Mouse (Mus musculus): ENCODE measurements at regions not wholly inside any gene's neighbourhood (a gene's known extent, or its start where the extent isn't known, plus 50 kb on each side); places are given as distances from the start of the nearest gene placed in this dataset.
A peak's percentile ranks its signal among the peaks of the same experiment; 100 is the strongest.

DNA sequence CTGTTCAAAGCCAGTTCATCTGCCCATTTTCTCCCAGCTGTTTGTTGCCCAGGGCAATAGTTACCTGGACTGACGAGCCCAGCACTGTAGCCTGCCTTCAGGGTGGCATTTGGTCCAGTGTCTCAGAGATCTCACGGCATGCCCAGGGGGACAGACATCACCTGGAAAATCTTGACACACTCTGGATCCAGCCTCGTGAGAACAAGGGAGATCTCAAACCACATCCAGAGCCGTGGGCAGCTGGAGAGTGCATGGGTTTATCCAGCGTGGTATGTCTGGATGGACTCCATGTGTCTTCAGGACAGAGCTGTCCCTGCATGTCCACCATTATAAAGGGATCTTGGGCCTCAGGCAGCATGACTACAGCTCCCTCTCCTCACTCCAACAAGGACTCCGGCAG, 116.6 kb upstream of the Zdhhc25 start:
- no peak for DNase-seq

DNA sequence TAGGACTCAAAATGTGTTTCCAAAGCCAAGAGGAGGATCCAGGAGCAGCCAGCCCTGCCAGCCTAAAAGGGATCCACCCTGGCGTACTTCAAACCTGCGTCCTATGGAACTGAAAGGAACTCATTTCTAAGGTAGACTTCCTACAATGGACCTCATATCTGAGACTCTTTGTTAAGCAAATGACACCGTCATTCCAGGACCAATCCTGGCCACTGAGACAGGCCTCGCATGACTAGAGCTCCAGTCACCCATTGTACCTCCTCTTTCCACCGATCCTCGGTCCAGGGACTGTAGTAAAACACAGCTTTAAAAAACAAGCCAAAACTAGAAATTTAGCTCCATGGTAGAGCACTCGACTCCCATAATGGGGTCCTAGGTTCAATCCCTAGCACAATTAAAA, 110.4 kb upstream of the Zdhhc25 start:
- no peak for DNase-seq

DNA sequence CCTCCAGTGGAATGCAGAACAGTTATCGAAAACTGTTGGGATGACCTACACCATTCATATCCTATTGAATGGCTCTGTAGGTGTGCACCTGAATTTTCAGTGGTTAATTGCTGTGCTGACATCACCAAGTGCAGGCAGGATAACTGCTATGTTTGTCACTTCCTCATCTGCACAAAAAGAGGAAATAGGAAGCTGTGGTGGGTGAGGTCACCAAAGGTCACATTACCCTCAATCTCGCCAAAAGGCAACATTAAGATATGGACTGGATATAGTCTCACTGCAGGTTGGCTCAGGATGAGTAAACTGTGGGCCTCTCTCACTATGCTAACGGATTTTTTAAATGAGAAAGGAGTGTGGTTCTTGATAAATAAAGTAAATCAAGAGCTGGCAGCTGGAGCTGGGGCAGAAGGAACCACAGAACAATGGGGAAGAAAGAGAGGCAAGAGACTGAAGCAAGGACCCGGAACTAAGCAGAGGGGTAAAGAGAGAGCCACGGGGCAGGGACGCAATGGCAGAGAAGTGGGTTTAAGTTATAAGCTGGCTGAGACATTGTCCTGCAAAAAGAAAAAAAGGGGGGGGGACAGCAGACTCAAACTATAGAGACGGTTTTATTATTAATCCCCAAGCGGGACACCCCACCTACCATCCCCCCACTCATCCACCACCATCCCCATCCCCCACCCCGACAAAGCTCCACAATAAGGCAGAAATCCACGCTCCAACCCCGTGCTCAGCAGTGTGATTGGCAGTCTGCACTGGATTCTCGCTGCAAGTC, 109.6 kb upstream of the Zdhhc25 start:
- DNase-seq, result no peak

DNA sequence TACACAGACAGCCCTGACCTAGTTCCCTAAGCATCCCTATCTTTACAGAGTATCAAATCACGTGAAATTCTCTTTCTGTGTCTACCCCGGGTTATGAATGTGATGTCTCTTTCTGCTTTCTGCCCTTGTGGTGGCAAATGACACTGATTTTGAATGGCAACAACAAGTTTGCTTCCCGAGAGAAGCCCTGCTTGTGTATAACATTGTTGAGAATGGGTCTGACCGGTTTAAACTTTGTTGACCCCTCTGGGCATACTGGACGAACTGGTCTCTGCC, 109.1 kb upstream of the Zdhhc25 start:
- no peak for DNase-seq

DNA sequence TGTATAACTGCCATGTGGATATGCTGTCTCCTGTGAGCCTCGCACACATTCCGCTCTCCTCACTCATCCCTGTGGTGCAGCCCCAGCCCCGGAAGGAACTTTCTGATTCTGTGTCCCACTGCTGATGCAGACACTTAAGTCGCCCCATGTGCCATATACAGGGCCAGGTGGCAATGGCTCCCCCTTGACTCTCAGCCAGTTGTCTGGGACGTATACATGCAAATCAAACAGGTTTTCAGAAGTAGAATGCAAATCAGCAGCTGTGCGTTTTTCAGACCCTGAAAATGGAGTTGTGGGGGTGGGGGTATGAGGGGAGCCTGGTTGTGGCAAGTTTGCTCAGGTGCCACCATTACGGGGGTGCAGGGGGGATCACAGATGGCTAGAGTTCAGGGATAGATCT, 102.1 kb upstream of the Zdhhc25 start:
- no peak for DNase-seq

DNA sequence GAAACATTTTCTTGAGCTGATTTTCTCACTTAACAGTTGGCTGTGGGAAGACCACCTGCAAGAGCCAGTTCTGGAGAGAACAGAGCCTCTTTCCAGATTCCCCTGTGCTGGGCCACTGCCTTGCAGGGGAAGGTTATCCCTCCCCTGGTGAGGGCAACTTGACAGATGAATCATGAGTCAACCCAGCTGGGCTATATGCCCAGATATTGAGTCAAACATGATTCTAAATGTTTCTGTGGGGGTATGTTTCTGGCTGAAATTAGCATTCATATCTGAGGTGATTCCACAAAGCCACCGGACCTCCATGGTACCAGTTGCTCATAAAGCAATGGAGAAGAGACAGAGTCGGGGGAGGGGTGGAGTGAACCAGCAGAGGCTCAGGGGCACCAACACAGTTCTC, 97.8 kb upstream of the Zdhhc25 start:
- DNase-seq, result peak in 1 of 2 experiments; percentile 42

DNA sequence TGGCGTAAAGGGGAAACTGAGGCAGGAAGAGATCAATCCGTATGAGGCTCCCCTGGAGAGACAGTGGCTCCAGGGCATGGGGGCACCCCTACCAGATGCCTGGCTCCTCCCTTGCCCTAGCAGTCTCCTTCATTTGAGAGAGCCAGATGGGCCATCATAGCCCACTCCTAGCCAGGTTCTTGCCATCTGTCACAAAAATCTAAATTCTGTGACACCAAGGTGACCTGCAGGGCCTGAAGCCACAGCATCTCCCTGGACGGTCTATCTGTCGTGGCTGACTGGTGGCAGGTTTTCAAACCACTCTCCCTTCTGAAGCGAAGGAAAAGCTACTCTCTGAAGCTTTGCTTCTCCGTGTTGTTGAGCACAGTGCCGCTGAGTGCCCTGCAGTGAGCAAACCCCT, 96.2 kb upstream of the Zdhhc25 start:
- DNase-seq, result peak; percentile 60 to 64

DNA sequence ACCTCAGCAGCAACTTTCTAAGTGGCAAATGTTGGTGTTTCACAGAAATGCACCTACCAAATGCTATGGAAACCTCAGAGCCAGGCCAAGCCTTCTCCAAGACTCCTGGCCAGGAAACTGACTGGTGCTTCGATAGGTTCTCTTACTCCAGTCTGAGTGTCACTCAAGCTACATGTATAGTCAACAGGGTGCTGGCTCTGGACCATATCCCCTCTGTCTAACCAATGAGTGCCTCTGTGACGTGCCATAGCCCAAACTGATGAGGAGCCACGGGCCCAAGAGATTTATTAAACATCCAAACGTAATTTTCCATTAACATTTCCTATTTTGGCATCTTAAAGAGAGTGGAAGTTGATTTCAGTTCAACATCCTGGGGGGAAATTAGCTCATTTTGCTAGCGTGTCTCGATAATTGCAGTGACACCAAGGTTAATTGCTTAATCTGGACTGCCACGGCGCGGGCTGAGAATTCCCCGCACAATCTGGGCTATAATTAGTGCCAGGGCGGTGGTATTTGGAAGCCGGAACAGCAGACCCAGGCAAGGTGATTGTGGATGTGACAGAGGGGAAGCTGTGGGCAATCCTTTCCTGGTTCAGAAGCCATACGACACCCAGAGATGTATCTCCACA, 94.5 kb upstream of the Zdhhc25 start:
- peak; percentile 79 to 83 for DNase-seq

DNA sequence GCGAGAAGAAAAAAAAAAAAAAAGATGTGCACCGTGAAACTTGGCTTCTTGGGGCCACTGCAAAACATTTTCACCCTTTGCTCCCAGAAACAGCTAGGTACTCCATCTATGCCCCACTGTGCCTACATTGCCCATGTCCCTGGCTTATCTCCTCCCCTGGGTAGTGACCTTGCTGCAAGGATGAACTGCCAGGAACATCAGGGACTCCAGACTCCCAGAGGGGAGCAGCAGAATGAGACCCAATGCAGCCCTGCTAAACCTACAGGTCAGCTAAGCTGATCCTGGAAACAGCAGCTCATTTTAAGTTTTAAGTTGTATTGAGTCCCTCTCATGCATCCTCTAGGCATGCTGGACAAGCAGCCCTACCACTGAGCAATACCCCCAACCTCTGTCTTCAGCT, 92.2 kb upstream of the Zdhhc25 start:
- no peak for DNase-seq

DNA sequence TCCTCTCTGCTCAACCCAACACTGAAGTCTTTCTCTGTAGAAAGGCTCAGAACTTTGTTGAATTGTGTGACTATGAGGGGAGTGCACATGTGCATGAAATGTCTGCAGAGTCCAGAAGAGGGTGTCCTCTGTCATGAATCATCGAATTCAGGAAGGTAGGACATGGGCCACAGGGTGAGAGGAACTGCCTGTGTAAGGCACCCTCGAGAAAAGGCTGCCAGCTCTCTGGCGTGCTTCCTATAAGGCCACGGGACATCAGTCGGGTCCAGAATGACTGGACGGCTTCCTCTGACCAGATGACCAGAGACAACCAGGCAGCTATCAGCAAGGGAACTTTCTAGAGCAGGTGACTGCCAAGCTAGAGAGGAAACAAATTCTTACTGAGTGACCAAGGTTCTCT, 91.1 kb upstream of the Zdhhc25 start:
- peak; percentile 41 to 45 for DNase-seq

DNA sequence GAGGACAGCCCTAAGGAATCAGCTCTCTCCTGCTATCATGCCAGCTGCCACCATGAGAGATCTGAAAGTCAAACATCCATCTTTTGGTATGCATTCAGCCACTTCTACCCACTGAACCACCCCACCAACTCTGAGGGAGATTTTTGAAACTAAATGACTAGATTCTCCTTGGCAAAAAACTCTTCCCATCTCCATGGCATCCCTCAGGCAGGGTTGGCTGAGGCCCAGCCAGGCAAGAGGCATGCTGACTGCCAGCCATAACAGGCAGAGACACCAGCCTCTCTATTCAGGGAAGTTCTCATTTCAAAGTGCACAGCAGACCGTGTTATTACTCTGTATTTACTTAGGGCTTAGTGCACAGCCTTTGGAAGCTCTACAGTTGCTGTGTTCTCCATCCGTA, 90.5 kb upstream of the Zdhhc25 start:
- DNase-seq, result peak; percentile 81 to 85

DNA sequence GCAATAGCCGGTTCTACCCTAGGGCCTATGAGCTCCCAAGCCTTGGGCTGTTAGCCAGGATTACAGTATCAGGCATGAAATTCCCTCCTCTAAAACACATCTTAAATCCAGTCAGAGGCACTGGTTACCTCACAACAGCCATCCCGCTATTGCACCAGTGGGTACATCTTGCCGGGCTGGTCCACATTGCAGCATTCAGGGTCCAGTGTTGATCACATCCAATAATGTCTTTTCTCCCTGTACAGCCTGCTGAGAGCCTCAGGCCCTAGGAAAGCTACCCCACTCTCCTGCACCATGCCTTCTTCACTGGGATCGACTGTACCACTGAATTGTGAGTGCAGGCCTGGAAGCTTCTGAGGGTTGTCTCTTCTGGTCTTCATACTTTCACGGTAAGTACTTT, 86.0 kb upstream of the Zdhhc25 start:
- DNase-seq, result no peak

DNA sequence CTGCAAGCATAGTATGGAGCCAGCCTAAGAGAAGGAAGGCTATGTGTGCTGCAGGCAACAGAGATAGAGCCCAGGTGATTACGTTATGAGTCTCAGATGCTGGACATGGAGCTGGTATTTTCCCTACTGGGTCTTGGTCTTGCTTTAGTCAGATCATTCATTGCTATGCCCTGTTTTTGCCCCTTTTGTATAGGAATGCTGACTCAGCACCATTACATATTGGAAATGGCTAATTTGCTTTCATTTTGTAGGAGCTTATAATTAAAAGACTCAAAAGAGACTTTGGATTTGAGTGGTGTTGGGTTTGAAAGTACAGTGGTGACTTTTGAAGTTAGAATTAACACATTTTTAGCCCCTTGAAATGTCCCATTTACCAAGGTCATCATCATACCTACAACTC, 68.9 kb upstream of the Zdhhc25 start:
- no peak for DNase-seq

DNA sequence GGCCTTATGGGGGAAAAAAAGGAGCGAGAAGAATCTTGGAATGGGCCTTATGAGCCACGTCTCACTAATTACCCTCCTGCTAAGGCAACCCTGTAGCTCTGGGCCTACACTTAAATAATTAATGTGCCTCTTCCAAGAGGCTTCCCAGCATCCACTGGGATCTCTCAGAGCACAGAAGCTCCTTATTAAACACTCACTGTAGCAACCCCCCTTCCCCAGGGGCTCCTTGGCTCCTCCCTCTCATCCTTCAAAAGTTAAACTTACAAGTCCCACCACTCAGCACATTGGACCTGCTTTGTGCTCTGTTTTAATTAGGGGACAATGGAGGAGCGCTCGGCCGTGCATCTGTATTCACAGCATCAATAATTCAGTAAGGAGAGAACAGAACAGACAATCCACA, 68.1 kb upstream of the Zdhhc25 start:
- DNase-seq, result no peak

DNA sequence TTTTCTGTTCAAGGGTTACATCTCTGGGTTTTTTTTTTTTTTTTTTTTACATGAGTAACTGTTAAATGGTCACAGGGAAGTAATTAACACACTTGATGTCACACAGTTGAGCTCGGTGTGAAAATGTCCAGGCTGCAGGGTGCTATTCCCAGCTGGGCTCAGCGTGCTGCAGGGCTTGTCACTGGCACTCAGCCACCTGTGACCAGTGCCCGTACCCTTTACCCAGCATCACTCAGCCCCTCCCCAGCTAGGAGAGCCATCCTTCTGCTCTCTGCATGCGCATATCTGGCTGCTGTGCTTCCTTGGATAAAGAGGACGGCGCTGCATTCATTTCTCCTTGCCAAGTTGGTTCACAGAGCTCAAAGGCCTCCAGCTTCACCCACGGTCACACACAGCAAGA, 66.7 kb upstream of the Zdhhc25 start:
- DNase-seq, result peak; percentile 42 to 66

DNA sequence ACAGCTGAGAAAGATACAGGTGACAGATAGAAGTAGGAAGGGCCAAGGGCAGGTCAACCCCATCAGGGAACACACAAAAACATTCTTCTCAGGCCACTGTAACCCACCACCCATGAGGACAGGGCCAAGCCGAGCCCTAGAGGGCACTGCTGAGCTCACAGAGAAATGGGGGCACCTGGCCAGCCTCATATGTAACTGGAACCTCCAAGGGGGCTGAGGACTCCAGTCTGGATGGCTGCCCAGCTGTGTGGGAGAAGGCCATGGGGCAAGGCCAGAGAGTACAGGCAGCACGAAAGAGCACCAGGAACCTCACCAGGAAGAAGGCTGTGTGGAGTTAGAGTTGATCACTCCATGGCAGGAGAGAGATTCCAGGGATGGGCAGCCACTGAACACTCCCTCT, 64.6 kb upstream of the Zdhhc25 start:
- DNase-seq, result peak; percentile 51 to 57

DNA sequence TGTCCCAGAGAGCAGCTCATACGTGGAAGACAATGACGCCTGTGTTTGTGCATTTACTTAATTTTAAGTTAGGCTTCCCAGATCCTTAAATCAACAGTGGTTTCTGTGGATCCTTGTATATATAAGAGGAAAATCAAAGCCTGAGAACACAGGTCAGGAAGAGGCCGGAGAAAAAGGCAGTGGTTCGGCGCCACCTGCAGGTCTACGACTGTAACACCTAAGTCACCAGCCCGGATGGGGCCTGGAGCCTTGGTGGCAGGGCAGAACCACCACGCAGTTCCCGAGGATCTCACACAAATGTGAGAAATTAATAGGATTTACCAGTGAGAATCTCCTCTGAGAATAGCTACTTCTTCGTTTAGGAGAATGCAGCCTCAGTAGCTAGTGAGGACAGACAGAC, 62.9 kb upstream of the Zdhhc25 start:
- DNase-seq, result peak; percentile 88 to 90

DNA sequence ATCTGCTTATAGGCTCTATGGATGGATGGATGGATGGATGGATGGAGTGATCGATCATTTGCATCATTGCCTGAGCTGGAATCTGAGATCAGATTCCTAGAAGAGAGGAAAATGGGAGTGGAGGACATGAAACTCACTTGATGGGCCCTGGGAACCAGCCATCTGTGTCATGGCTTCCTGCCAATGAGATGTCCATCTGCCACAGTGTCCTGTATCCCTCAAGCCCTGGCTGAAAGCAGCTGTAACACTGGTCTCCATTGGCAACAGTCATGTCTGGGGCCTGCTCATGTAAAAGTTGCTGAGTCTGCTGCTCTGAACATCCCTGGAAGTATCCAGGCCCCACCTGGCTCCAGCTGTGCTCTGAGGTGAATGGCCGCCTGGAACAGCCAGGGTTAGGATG, 57.5 kb upstream of the Zdhhc25 start:
- DNase-seq, result peak; percentile 89 to 92

DNA sequence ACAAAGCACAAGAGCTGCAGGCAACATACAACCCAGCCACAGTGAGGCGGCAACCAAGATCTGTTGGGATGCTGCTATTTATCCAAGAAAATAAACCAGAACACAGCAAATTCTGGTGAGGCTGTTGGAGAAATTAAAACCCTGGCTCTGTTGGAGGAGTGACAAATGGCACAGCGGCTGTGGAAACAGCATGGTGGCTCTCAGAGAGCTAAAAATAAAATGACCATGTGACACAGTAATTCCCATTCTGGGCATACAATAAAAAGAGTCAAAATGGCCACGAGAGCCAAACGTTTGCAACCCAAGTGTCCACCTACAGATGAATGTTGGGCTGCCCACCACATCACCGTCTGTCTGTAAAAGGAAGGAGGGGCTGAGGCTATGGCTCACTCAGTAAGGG, 55.9 kb upstream of the Zdhhc25 start:
- peak; percentile 87 to 88 for DNase-seq

DNA sequence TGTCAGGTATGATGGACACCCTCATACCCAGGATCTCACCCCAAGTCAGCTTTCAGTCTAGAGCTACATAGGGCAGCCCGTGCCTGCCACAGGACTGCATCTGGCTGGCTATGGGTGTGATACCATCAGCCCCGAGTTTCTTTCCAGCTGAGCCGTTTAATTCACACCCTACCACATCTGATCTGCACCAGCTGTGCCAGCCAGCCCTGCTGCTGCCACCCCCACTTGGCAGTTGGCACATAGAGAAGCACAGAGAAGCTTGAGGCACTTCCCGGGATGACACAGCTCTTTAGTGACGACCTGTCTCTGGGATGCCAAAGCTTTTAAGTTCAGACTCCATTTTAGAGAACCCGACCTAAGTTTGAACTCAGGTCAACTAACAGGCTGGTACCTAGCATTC, 51.8 kb upstream of the Zdhhc25 start:
- DNase-seq, result no peak
